Mouse (Mus musculus) liver, postnatal 0 days (tissue): Measurements from ENCODE around the gene Otx1. TPM values are rescaled to one million over a fixed set of nuclear protein-coding genes. Genes with fewer than 3 reads are reported as not detected.
A peak's percentile ranks its signal among the peaks of the same experiment; 100 is the strongest.

Source experiments
- ATAC-seq: fragments of 200-750 bp; cut with Nextera tagmentation; 2 replicates; pipeline ENCODE4 v1.8.0; 2017; ENCODE audit warnings: mild to moderate bottlenecking, moderate library complexity
- DNase-seq: peaks from one replicate; pipeline ENCODE4 v3.0.0-alpha.2; 2016
- H3K27ac ChIP-seq: fragments of 300-500 bp; sonication (generic); 2 replicates; pipeline ENCODE4 v1.5.1; 2014; ENCODE audit warnings: antibody characterized with exemption, moderate library complexity, mild to moderate bottlenecking, low read depth
- H3K27me3 ChIP-seq: fragments of 300-500 bp; sonication (generic); 2 replicates; pipeline ENCODE4 v1.6.1; 2014; ENCODE audit warnings: low read length, control low read depth, mixed read lengths; ENCODE audit not compliant: insufficient read depth
- H3K36me3 ChIP-seq: fragments of 300-500 bp; sonication (generic); replicated peaks from 2 replicates; pipeline ENCODE4 v1.6.1; 2014; ENCODE audit warnings: mild to moderate bottlenecking, control low read depth, low read length, moderate library complexity, mixed read lengths; ENCODE audit not compliant: insufficient read depth
- H3K4me1 ChIP-seq: fragments of 300-500 bp; sonication (generic); 2 replicates; pipeline ENCODE4 v1.6.1; 2014; ENCODE audit warnings: antibody characterized with exemption, mild to moderate bottlenecking, control low read depth; ENCODE audit not compliant: insufficient read depth
- H3K4me2 ChIP-seq: fragments of 300-500 bp; sonication (generic); 2 replicates; pipeline ENCODE4 v1.6.1; 2014; ENCODE audit warnings: low read depth, mild to moderate bottlenecking, low read length, moderate library complexity, mixed read lengths
- H3K4me3 ChIP-seq: fragments of 300-500 bp; sonication (generic); 2 replicates; pipeline ENCODE4 v1.5.1; 2014; ENCODE audit warnings: low read depth, low read length
- H3K9ac ChIP-seq: fragments of 300-500 bp; sonication (generic); replicated peaks from 2 replicates; pipeline ENCODE4 v1.6.1; 2014; ENCODE audit warnings: mild to moderate bottlenecking, moderate library complexity
- H3K9me3 ChIP-seq: fragments of 300-500 bp; sonication (generic); 2 replicates; pipeline ENCODE4 v1.6.1; 2016; ENCODE audit warnings: mild to moderate bottlenecking, control low read depth, low read length, mixed read lengths
- CTCF ChIP-seq: sonication (generic); IDR thresholded peaks from 2 replicates; pipeline ENCODE4 v1.5.1; 2016; ENCODE audit warnings: antibody characterized with exemption, low read depth
- EP300 ChIP-seq: IDR thresholded peaks from 2 replicates; pipeline ENCODE4 v1.6.1; 2016; ENCODE audit warnings: antibody characterized with exemption, low read depth, mild to moderate bottlenecking
- WGBS: fragments of 180-500 bp; shearing (Covaris S2); extraction: QIAGEN DNeasy Blood & Tissue Kit; methylation state at CpG from one replicate; pipeline ENCODE4 v1.1.7; 2014; ENCODE audit not compliant: insufficient replicate concordance; 5-methylcytosine and 5-hydroxymethylcytosine counted together
- polyA plus RNA-seq: library from polyadenylated mRNA; unstranded; fragments of >200 nt; fragmentation: Nextera tagmentation; extraction: Ambion mirVana; gene quantifications from 2 replicates; pipeline ENCODE4 v1.2.1, GENCODE M21; 2015

Gene Otx1
- polyA plus RNA-seq, 1 experiment from 2014 or later: not detected

GRCm38 (mm10) chr11:22001321-22002061 lies 1.2 kb downstream of the Otx1 start:
- Histone ChIP-seq H3K4me1 (peaks cover 21% of the 10 kb centered on the region), H3K27ac (no peak overlapping the region), H3K36me3 (no peaks in the 10 kb centered on the region), H3K9me3 (no peaks in the 10 kb centered on the region), H3K4me2 (peak overlapping the region; percentile 82), H3K9ac (no peak overlapping the region), H3K27me3 (peaks cover 100% of the 10 kb centered on the region), H3K4me3 (peak overlapping the region; percentile 54)
- 1% methylated on average over 43 of the region's 59 CpGs for WGBS
- DNase-seq (peak; percentile 53), ATAC-seq (peak; percentile 84)
- TF ChIP-seq EP300 (no peak), CTCF (no peak)

GRCm38 (mm10) chr11:22000316-22001076 lies 2.2 kb downstream of the Otx1 start:
- ATAC-seq: no peak
- TF ChIP-seq EP300 (no peak), CTCF (no peak)
- no peaks in the 10 kb centered on the region for H3K9me3 ChIP-seq
- H3K27me3 ChIP-seq: peaks cover 100% of the 10 kb centered on the region
- H3K4me1 ChIP-seq: peaks cover 21% of the 10 kb centered on the region
- H3K9ac ChIP-seq: no peak overlapping the region
- H3K4me3 ChIP-seq: peak overlapping the region; percentile 54
- H3K36me3 ChIP-seq: no peaks in the 10 kb centered on the region
- H3K4me2 ChIP-seq: peak overlapping the region; percentile 82
- WGBS: 5% methylated on average over 45 of the region's 48 CpGs
- DNase-seq: peak; percentile 21
- no peak overlapping the region for H3K27ac ChIP-seq

GRCm38 (mm10) chr11:21999396-22000315 lies 3.0 kb downstream of the Otx1 start:
- no peak for ATAC-seq
- WGBS: 8% methylated on average over 31 of the region's 31 CpGs
- DNase-seq: peak; percentile 14

GRCm38 (mm10) chr11:21998141-21999047 lies 4.3 kb downstream of the Otx1 start:
- Histone ChIP-seq H3K27me3 (peaks cover 100% of the 10 kb centered on the region), H3K4me2 (0 out of 2 replicates have a peak overlapping the region, but pooled peaks have one; percentile 6), H3K4me3 (no peak overlapping the region), H3K9me3 (no peaks in the 10 kb centered on the region), H3K9ac (no peak overlapping the region), H3K4me1 (peaks cover 21% of the 10 kb centered on the region), H3K36me3 (no peaks in the 10 kb centered on the region), H3K27ac (no peak overlapping the region)
- DNase-seq (no peak), ATAC-seq (no peak)
- WGBS: 8% methylated on average over 32 of the region's 32 CpGs
- TF ChIP-seq CTCF (peak; percentile 24), EP300 (no peak)

More at GRCm38 (mm10) chr11:21999396-22000315, 3.0 kb downstream of the Otx1 start:
- no peaks in the 10 kb centered on the region for H3K9me3 ChIP-seq
- 0 out of 2 replicates have a peak overlapping the region, but pooled peaks have one; percentile 54 for H3K4me3 ChIP-seq
- peaks cover 21% of the 10 kb centered on the region for H3K4me1 ChIP-seq
- no peak overlapping the region for H3K27ac ChIP-seq
- peaks cover 100% of the 10 kb centered on the region for H3K27me3 ChIP-seq
- H3K9ac ChIP-seq: no peak overlapping the region
- TF ChIP-seq EP300: no peak
- TF ChIP-seq CTCF: no peak
- no peak overlapping the region for H3K4me2 ChIP-seq
- no peaks in the 10 kb centered on the region for H3K36me3 ChIP-seq

- Histone ChIP-seq H3K9me3 (no peaks in the 10 kb centered on the region), H3K4me3 (no peak overlapping the region), H3K4me2 (0 out of 2 replicates have a peak overlapping the region, but pooled peaks have one; percentile 6), H3K9ac (no peak overlapping the region), H3K27me3 (peaks cover 100% of the 10 kb centered on the region), H3K27ac (no peak overlapping the region), H3K36me3 (no peaks in the 10 kb centered on the region), H3K4me1 (peaks cover 17% of the 10 kb centered on the region)
- DNase-seq (no peak), ATAC-seq (no peak)
- TF ChIP-seq CTCF (no peak), EP300 (no peak)
- 3% methylated on average over 20 of the region's 20 CpGs for WGBS
Observed at GRCm38 (mm10) chr11:21997561-21998140, 5.0 kb downstream of the Otx1 start.
